Mouse (Mus musculus): ENCODE measurements around the gene Rbp3.
A peak's percentile ranks its signal among the peaks of the same experiment; 100 is the strongest.

Gene Rbp3

DNA sequence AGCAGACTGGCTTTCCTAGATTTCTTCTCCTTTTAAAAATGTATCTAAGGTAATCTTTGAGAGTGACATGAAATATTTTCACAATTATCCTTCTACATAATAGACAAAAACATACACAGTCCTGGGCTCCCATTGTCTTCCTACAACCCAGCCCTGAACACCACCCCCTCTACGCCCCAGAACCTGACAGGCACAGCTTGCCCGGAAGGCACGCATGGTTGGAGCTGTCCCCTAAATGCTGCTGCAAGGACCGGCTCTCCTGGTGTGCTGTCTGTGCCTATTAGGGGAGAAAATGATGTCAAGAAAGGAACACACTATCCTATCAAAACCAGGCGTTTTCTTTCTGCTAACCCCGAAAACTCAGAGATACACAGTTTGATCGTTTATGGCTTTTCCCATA lies 23.9 kb downstream of the Rbp3 start:
- DNase-seq = peak; percentile 18

GRCm38 (mm10) chr14:33978604-33979059 lies 24.8 kb downstream of the Rbp3 start, which contains the start of gene Zfp488:
Zfp488 (minus strand) TSS chr14:33978764.
- peak; percentile 73 for DNase-seq

DNA sequence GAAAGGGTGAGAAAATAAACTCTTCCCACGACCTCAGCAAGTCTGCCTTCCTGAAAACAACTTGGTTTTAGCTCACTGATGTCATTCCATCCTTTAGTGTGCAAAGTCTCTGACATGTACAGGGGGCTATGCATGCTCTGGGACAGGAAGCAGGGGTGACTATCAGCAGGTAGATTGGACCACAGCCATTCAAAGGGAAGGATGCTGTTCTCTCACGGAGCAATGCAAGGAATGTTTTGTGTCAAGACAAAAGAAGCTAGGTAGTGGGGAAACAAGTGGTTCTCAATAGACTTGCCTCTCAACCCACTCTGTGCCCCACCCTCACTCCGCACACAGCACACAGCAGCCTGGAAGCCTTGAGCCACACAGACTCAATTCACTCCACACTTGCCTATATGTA lies 35.4 kb downstream of the Rbp3 start:
- no peak for DNase-seq

DNA sequence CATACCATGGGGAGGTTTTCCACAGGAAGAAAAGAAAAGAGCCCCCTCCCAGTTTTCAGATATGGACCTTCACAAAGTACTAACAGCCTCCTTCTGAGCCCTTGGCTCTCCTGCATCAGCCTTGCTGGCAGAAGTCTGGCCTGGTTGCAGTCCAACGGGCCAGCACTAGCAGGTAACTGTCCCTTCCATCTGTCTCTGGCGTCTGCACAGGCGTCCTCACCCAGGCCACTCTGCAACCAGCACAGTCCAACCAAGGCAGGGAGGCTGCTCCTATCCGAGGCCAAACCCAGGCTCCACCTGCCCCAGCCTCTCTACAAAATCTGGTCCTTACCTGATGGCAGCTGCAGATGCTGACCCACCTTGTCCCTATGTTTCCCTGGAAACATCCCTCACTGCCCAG lies 38.2 kb downstream of the Rbp3 start:
- no peak for DNase-seq

DNA sequence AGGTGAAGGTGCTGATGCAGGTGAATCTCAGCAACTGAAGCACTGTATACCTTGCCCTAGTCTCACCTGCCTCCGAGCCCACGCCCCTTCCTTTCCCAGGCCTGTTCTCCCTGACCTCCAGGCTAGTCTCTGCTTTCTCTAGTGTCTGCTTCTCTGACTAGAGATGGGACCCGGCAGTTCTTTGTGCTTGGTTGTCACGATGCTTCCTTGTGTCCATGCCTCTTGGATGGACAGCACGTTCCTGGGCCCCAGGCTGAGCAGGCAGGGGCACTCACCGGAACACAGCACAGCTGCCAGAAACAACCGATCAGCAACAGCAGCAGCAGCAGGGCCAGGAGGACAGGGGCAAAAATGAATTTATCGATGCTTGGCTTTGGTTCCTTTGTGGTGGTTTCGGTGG lies 39.2 kb downstream of the Rbp3 start:
- DNase-seq = no peak

GRCm38 (mm10) chr14:33993521-33994289 lies 39.9 kb downstream of the Rbp3 start:
- no peak for DNase-seq

- DNase-seq = peak; percentile 11
Measured at GRCm38 (mm10) chr14:33997427-33997826, 43.6 kb downstream of the Rbp3 start.

- no peak for DNase-seq
Measured at GRCm38 (mm10) chr14:34000076-34000475, 46.3 kb downstream of the Rbp3 start.

DNA sequence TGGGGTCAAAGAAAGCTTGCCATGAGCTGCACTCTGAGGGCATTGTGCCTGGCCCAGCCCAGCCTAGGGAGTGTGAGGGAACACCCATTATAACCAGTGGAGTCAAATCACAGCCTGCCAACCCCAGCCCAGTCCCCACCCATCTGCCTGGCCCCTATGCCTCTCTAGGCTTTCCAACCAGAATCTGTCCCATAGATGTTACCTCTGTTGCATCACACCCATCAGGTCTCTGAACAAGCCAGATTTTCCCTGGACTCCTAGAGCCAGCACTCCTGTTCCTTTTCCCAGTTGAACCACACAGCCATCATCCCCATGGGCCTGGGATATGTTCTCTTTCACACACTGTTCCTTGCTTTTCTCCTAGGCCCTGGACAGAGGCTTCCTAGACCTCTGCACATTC lies 47.6 kb downstream of the Rbp3 start:
- no peak for DNase-seq

DNA sequence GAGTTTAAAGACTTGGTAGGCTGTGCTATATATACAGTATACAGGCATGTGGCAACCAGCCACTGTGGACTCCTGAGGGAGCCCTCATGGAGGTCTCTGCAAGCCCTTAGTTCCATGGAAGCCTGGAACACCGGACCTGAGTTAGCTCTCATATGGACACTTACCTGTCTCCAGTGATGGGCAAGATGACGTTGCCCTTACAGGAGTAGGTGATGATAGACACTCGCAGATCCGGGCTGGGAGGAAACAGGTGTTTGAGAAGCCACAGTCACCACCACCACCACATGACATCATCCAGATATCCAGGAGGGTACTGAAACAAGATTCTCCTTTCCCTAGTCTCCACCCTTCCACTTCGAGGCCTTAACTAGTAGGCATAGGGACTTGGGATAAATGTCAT lies 48.6 kb downstream of the Rbp3 start:
- no peak for DNase-seq
